Mouse (Mus musculus) urinary bladder, postnatal 10 days (tissue): ENCODE results near the gene Plxna1.

Experiments
- DNase-seq: peaks from one replicate; pipeline ENCODE4 v3.0.0; 2022; ENCODE audit warnings: low spot score

Plxna1 gene

GRCm38 (mm10) chr6:89361418-89362280 lies 771 bp downstream of the Plxna1 start:
- DNase-seq: no peak

- DNase-seq: no peak
These were observed 1.6 kb downstream of the Plxna1 start for GRCm38 (mm10) chr6:89360709-89361417.

- DNase-seq: no peak
These were observed 2.4 kb downstream of the Plxna1 start for GRCm38 (mm10) chr6:89359771-89360708.

GRCm38 (mm10) chr6:89359192-89359591 lies 3.2 kb downstream of the Plxna1 start:
- no peak for DNase-seq

GRCm38 (mm10) chr6:89355661-89356060 lies 6.8 kb downstream of the Plxna1 start:
- no peak for DNase-seq

- DNase-seq: no peak
These were observed 7.7 kb downstream of the Plxna1 start for GRCm38 (mm10) chr6:89354726-89355125.

GRCm38 (mm10) chr6:89354076-89354475 lies 8.3 kb downstream of the Plxna1 start:
- no peak for DNase-seq

- DNase-seq: no peak
These were observed 9.3 kb downstream of the Plxna1 start for GRCm38 (mm10) chr6:89353101-89353500.

GRCm38 (mm10) chr6:89351441-89352137 lies 10.8 kb downstream of the Plxna1 start:
- DNase-seq: no peak

GRCm38 (mm10) chr6:89350520-89350919 lies 11.9 kb downstream of the Plxna1 start:
- DNase-seq: no peak

- DNase-seq: no peak
These were observed 12.3 kb downstream of the Plxna1 start for GRCm38 (mm10) chr6:89350037-89350515.

- DNase-seq: no peak
These were observed 14.1 kb downstream of the Plxna1 start for GRCm38 (mm10) chr6:89348363-89348762.

GRCm38 (mm10) chr6:89347792-89348191 lies 14.6 kb downstream of the Plxna1 start:
- no peak for DNase-seq

- DNase-seq: no peak
These were observed 16.6 kb downstream of the Plxna1 start for GRCm38 (mm10) chr6:89345855-89346254.

GRCm38 (mm10) chr6:89345486-89345785 lies 17.0 kb downstream of the Plxna1 start:
- DNase-seq: no peak

GRCm38 (mm10) chr6:89344613-89345485 lies 17.6 kb downstream of the Plxna1 start:
- DNase-seq: no peak

GRCm38 (mm10) chr6:89341981-89342380 lies 20.4 kb downstream of the Plxna1 start:
- DNase-seq: no peak

GRCm38 (mm10) chr6:89339447-89339846 lies 23.0 kb downstream of the Plxna1 start:
- no peak for DNase-seq

- DNase-seq: no peak
These were observed 23.7 kb downstream of the Plxna1 start for GRCm38 (mm10) chr6:89338733-89339132.

- DNase-seq: no peak
These were observed 24.8 kb downstream of the Plxna1 start for GRCm38 (mm10) chr6:89337574-89337973.
